Comparison of ENCODE assay signal across 12 mouse cellular contexts in the genomic region with DNA sequence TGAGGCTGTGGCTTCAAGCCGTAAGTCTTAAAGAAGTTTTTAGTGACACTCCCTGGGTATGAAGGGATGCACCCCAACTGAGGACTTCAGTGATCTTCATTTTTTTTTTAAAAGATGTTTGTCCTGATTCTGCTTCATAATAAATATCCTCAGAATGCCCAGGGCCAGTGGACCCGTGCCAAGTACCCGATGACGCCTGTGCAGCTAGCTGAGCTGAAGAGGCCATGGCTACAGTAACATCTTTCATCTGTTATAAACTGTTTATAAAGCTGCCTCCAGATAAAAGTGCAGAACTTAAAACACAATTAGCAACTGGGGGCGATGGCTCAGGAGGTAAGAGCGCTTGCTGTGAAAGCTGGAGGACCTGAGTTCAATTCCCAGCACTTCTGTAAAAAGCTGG. TPM values are rescaled to one million over a fixed set of nuclear protein-coding genes. Genes with fewer than 3 reads are reported as not detected.
DNase-seq lines count a peak whose midpoint lies in the region.
"Had no signal": no experiment of that assay in that cellular context is flagged by ENCODE, and none has a peak within 500 bp of the region (broad histone marks: within the 10 kb centered on the region; RNA-seq: fewer than 3 reads in every experiment).

No protein-coding gene starts in this region.

- peak; percentile 70 for DNase-seq in heart, adult 11 months
- no peak for DNase-seq in heart, adult 18-20 months
- peak; percentile 15 for DNase-seq in adrenal gland, adult 8-10 months
- DNase-seq in adrenal gland, postnatal 25 days: peak; percentile 62
- peak; percentile 8 for DNase-seq in lung, postnatal 25 days (ENCODE audit: low spot score)
- DNase-seq in neural tube, embryonic 10.5 days (ENCODE audit: extremely low spot score, low spot score): no peak
- no peak for DNase-seq in kidney, postnatal 36 days
- DNase-seq: cerebellum, adult 9-11 months; heart, postnatal 14 days; right cerebral cortex, adult 18-20 months had no signal

RNA-seq across cellular contexts. Expression of a gene that starts 20.4 kb away (rescaled TPM):
- 1 to 10 TPM; 1.6 to 1.8 TPM for total RNA-seq in heart, adult 18-20 months (2021)
- total RNA-seq in adrenal gland, adult 8-10 months (2022): 1 to 10 TPM; 1.1 to 2.3 (median 1.9) TPM
- 1.9 and 2.9 TPM in 2 replicates for total RNA-seq in adrenal gland, postnatal 25 days (2021)
- total RNA-seq: megakaryocyte progenitor cell, adult 5-6 weeks; monocyte, adult 5-6 weeks had no signal

Comparison
In these comparisons a context has a peak if more than half of its experiments do, and no peak if none do; other contexts are left out.
1. DNase-seq: peak in heart, adult 11 months (single experiment), adrenal gland, adult 8-10 months (single experiment), adrenal gland, postnatal 25 days (single experiment) and lung, postnatal 25 days (single experiment); none in heart, adult 18-20 months (0 of 2), neural tube, embryonic 10.5 days (single experiment) and kidney, postnatal 36 days (0 of 2).